In the genomic region with DNA sequence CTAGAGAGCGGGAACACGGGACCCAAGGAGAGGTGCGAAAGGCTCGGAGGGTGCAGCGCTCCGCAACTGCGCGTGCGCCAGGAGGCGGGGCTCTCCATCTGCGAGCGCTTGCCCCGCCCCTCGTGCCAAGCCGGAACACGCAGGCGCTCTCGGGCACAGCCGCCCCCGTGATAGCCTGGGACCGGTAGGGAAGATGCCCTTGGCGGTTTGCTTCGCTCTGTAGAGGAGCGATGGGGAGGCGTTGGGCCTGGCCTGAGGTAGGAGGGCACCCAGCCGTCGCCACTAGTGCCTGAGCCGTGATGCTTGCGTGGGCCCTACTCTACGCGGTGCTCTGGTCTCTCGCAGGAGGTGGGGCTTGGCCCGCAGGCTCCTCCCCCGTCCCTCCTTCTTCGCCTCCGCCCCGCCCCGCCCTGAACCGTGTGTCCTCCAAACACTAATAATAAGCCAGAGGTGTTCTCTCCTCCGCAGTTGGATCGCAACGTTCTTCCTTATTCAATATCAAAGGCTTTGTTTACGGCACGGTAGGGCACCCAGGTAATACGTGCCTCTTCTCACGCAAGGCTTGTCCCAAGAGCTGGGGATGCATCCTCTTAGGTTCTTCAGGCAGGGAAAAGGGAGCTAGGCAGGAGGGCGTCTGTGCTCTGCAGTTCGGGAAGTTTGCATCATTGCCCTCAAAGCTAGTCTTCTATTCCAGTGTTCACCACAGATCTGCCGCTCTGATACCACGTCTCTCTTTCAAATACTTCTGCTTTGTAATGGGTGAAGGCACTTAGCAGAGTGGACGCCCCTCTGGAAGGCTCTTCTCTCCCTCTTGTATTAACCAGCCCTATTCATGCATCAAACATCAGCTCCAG, we compare ENCODE assay signal across 8 mouse cellular contexts. TPM values are rescaled to one million over a fixed set of nuclear protein-coding genes. Genes with fewer than 3 reads are reported as not detected.
DNase-seq lines count a peak whose midpoint lies in the region; ATAC-seq lines count a peak whose summit lies in the region.

Gene Zpbp2 (plus strand): TSS at position 123 of the 854 bp plus-strand sequence.

- peak within 1 kb of the TSS; percentile 94 for H3K4me3 ChIP-seq in megakaryocyte, embryonic 14.5 days (replicated peaks)

- peaks cover 35% of the 10 kb centered on the region for H3K27me3 ChIP-seq in megakaryocyte, embryonic 14.5 days (replicated peaks)

- H3K9me3 ChIP-seq in megakaryocyte, embryonic 14.5 days = 0 out of 2 replicates have a peak, but pooled peaks cover 2% of the 10 kb centered on the region

- peaks cover 20% of the 10 kb centered on the region for H3K4me1 ChIP-seq in megakaryocyte, embryonic 14.5 days

- ATAC-seq in inflammation-experienced regulatory T-cells, adult 6 months = peak; percentile 60

- DNase-seq in adrenal gland, adult (ENCODE audit: inconsistent age in 2 of 2, low spot score in 1 of 2) = peak; percentile 93 to 98
- peak; percentile 94 for DNase-seq in embryo, embryonic 10 days (ENCODE audit: low spot score)
- peak; percentile 84 for DNase-seq in gastrocnemius, postnatal 10 days
- peak; percentile 62 to 88 for DNase-seq in left cerebral cortex, adult 9 months (ENCODE audit: low spot score in 2 of 2)
- peak; percentile 89 to 92 for DNase-seq in right cerebral cortex, adult 2 months (ENCODE audit: low spot score in 2 of 2)
- DNase-seq in urinary bladder, postnatal 10 days (ENCODE audit: low spot score) = peak; percentile 33

- H3K36me3 ChIP-seq in megakaryocyte, embryonic 14.5 days (replicated peaks; ENCODE audit: low read length) = no peaks in the 10 kb centered on the region

RNA-seq across cellular contexts. Expression of gene Zpbp2, which starts in this region (rescaled TPM):
- not detected for total RNA-seq in gastrocnemius, postnatal 10 days (2021)
- polyA plus RNA-seq in inflammation-experienced regulatory T-cells, adult 6 months (2017; shearing (Covaris generic)) = 1 to 10 TPM; 3.4 to 5.0 (median 4.3) TPM
- polyA plus RNA-seq in megakaryocyte, embryonic 14.5 days (2012; ENCODE audit: insufficient read depth, low replicate concordance) = 0.08 TPM in 1 of 2 replicates, not detected in the other

Comparison
In these comparisons a context has a peak if more than half of its experiments do, and no peak if none do; other contexts are left out.
1. Peak in every context shown above with its lines: DNase-seq, ATAC-seq and H3K4me3 ChIP-seq.
2. Peak in DNase-seq in gastrocnemius, postnatal 10 days; RNA of the gene not detected or under 1 TPM.
3. DNase-seq: peak in every context shown above with its lines; median percentile 96 in adrenal gland, adult; 94 in embryo, embryonic 10 days; 90 in right cerebral cortex, adult 2 months; 84 in gastrocnemius, postnatal 10 days; 75 in left cerebral cortex, adult 9 months; 33 in urinary bladder, postnatal 10 days.